Mouse (Mus musculus) CH12.LX (cell line): ENCODE data around the gene Pdha2. TPM values are rescaled to one million over a fixed set of nuclear protein-coding genes. Genes with fewer than 3 reads are reported as not detected.

Experiments used
- DNase-seq: peaks from one replicate; pipeline ENCODE4 v3.0.0-alpha.2; 2013; ENCODE audit errors: extremely low read depth
- H3K27ac ChIP-seq: 2 replicates; pipeline ENCODE4 v1.5.1; 2012; ENCODE audit warnings: low read depth, mild to moderate bottlenecking, control low read depth, moderate library complexity; ENCODE audit not compliant: insufficient read depth
- H3K27me3 ChIP-seq: replicated peaks from 2 replicates; pipeline ENCODE3; 2012; ENCODE audit warnings: inconsistent platforms
- H3K36me3 ChIP-seq, 2 experiments: replicated peaks in 1 of 2; 2 replicates each; pipeline versions ENCODE3 to v1.6.1; 2012; ENCODE audit warnings: inconsistent platforms in 1 of 2, low read length in 1 of 2, mild to moderate bottlenecking in 1 of 2, mixed read lengths in 1 of 2, moderate library complexity in 1 of 2; ENCODE audit not compliant: control insufficient read depth in 1 of 2, insufficient read depth in 1 of 2
- H3K4me1 ChIP-seq, 2 experiments: 2 replicates each; pipeline ENCODE4 v1.6.1; 2012; ENCODE audit warnings: inconsistent platforms in 1 of 2, moderate library complexity in 1 of 2; ENCODE audit not compliant: insufficient read depth in 2 of 2, control insufficient read depth in 1 of 2
- H3K4me2 ChIP-seq: 2 replicates; pipeline ENCODE4 v1.6.1; 2012; ENCODE audit warnings: low read depth, mild to moderate bottlenecking, control low read depth; ENCODE audit not compliant: poor library complexity, insufficient read depth, severe bottlenecking
- H3K4me3 ChIP-seq, 3 experiments: fragments of 150-350 bp in 1 of 3; sonication (generic) in 1 of 3; replicated peaks in 1 of 3; 2 replicates each; pipeline versions ENCODE3 to v1.5.1; 2011 to 2012; ENCODE audit warnings: low read depth in 2 of 3, low read length in 2 of 3, mild to moderate bottlenecking in 2 of 3, moderate library complexity in 2 of 3, control low read depth in 1 of 3, improper control_type of control experiment in 1 of 3, inconsistent platforms in 1 of 3, mixed read lengths in 1 of 3; ENCODE audit not compliant: poor library complexity in 1 of 3
- H3K79me2 ChIP-seq: replicated peaks from 2 replicates; pipeline ENCODE4 v1.6.1; 2012; ENCODE audit warnings: mild to moderate bottlenecking, moderate library complexity; ENCODE audit not compliant: control insufficient read depth, poor library complexity, insufficient read depth, severe bottlenecking; ENCODE audit errors: extremely low read depth
- H3K9ac ChIP-seq: 2 replicates; pipeline ENCODE4 v1.6.1; 2012; ENCODE audit warnings: low read depth, mild to moderate bottlenecking, control low read depth, moderate library complexity; ENCODE audit not compliant: insufficient read depth
- H3K9me3 ChIP-seq: replicated peaks from 2 replicates; pipeline ENCODE3; 2012; ENCODE audit warnings: low read length, inconsistent platforms, mixed read lengths
- BHLHE40 ChIP-seq: IDR thresholded peaks from 2 replicates; pipeline ENCODE4 v1.6.1; 2011; ENCODE audit warnings: mild to moderate bottlenecking, low read depth, low read length, improper control_type of control experiment
- CHD2 ChIP-seq: IDR thresholded peaks from 2 replicates; pipeline ENCODE4 v1.6.1; 2011; ENCODE audit warnings: low read length, improper control_type of control experiment
- CTCF ChIP-seq, 2 experiments: IDR thresholded peaks in 1 of 2; conservative IDR thresholded peaks in 1 of 2; 2 replicates each; pipeline ENCODE4 v1.5.1; 2011 to 2012; ENCODE audit warnings: low read depth in 2 of 2, low read length in 2 of 2, improper control_type of control experiment in 1 of 2, inconsistent platforms in 1 of 2, mild to moderate bottlenecking in 1 of 2, moderate library complexity in 1 of 2
- E2F4 ChIP-seq: IDR thresholded peaks from 2 replicates; pipeline ENCODE4 v1.6.1; 2011; ENCODE audit warnings: low read depth, low read length, improper control_type of control experiment; ENCODE audit not compliant: insufficient replicate concordance
- ELF1 ChIP-seq: IDR thresholded peaks from 2 replicates; pipeline ENCODE4 v1.6.1; 2014; ENCODE audit warnings: low read depth, mild to moderate bottlenecking, inconsistent platforms, low read length, improper control_type of control experiment
- EP300 ChIP-seq: IDR thresholded peaks from 2 replicates; pipeline ENCODE4 v1.6.1; 2011; ENCODE audit warnings: low read length, improper control_type of control experiment
- ETS1 ChIP-seq: conservative IDR thresholded peaks from 2 replicates; pipeline ENCODE4 v1.6.1; 2012; ENCODE audit warnings: low read depth, mild to moderate bottlenecking, inconsistent platforms, low read length, improper control_type of control experiment, moderate library complexity
- GABPA ChIP-seq: IDR thresholded peaks from 2 replicates; pipeline ENCODE4 v1.6.1; 2012; ENCODE audit warnings: low read depth, low read length, improper control_type of control experiment, inconsistent platforms; ENCODE audit not compliant: insufficient replicate concordance
- HCFC1 ChIP-seq: IDR thresholded peaks from 2 replicates; pipeline ENCODE4 v1.6.1; 2012; ENCODE audit warnings: low read depth, mild to moderate bottlenecking, inconsistent platforms, low read length, improper control_type of control experiment
- JUN ChIP-seq: IDR thresholded peaks from 2 replicates; pipeline ENCODE4 v1.6.1; 2011; ENCODE audit warnings: low read depth, mild to moderate bottlenecking, low read length, improper control_type of control experiment, moderate library complexity; ENCODE audit not compliant: insufficient read depth
- JUND ChIP-seq: conservative IDR thresholded peaks from 2 replicates; pipeline ENCODE4 v1.6.1; 2011; ENCODE audit warnings: low read depth, low read length, improper control_type of control experiment
- KAT2A ChIP-seq: IDR thresholded peaks from 2 replicates; pipeline ENCODE4 v1.6.1; 2012; ENCODE audit warnings: low read length, improper control_type of control experiment, inconsistent platforms; ENCODE audit not compliant: insufficient replicate concordance
- MAFK ChIP-seq: IDR thresholded peaks from 2 replicates; pipeline ENCODE4 v1.6.1; 2011; ENCODE audit warnings: low read length, improper control_type of control experiment; ENCODE audit not compliant: insufficient replicate concordance
- MAX ChIP-seq: IDR thresholded peaks from 2 replicates; pipeline ENCODE4 v1.6.1; 2011; ENCODE audit warnings: low read length, improper control_type of control experiment
- MAZ ChIP-seq: IDR thresholded peaks from 2 replicates; pipeline ENCODE4 v1.6.1; 2012; ENCODE audit warnings: low read depth, mild to moderate bottlenecking, inconsistent platforms, low read length, improper control_type of control experiment, moderate library complexity
- MEF2A ChIP-seq: IDR thresholded peaks from 2 replicates; pipeline ENCODE4 v1.6.1; 2014; ENCODE audit warnings: low read depth, mild to moderate bottlenecking, inconsistent platforms, low read length, improper control_type of control experiment, borderline replicate concordance
- MXI1 ChIP-seq: IDR thresholded peaks from 2 replicates; pipeline ENCODE4 v1.6.1; 2011; ENCODE audit warnings: mild to moderate bottlenecking, low read depth, low read length, improper control_type of control experiment
- MYC ChIP-seq: IDR thresholded peaks from 2 replicates; pipeline ENCODE4 v1.6.1; 2011; ENCODE audit warnings: low read depth, mild to moderate bottlenecking, improper control_type of control experiment, low read length
- NELFE ChIP-seq: IDR thresholded peaks from 2 replicates; pipeline ENCODE4 v1.6.1; 2011; ENCODE audit warnings: low read depth, low read length, improper control_type of control experiment
- PAX5 ChIP-seq: IDR thresholded peaks from 2 replicates; pipeline ENCODE4 v1.6.1; 2012; ENCODE audit warnings: low read length, inconsistent platforms, mixed read lengths
- POLR2A ChIP-seq: IDR thresholded peaks from 2 replicates; pipeline ENCODE4 v1.6.1; 2011; ENCODE audit warnings: low read depth, mild to moderate bottlenecking, improper control_type of control experiment, low read length
- RCOR1 ChIP-seq: conservative IDR thresholded peaks from 2 replicates; pipeline ENCODE4 v1.6.1; 2012; ENCODE audit warnings: low read depth, mild to moderate bottlenecking, inconsistent platforms, low read length, improper control_type of control experiment
- SIN3A ChIP-seq: IDR thresholded peaks from 2 replicates; pipeline ENCODE4 v1.6.1; 2012; ENCODE audit warnings: low read length, improper control_type of control experiment, inconsistent platforms
- SMC3 ChIP-seq: IDR thresholded peaks from 2 replicates; pipeline ENCODE4 v1.6.1; 2011; ENCODE audit warnings: low read depth, low read length, improper control_type of control experiment
- TBP ChIP-seq: conservative IDR thresholded peaks from 2 replicates; pipeline ENCODE4 v1.6.1; 2011; ENCODE audit warnings: low read depth, low read length, improper control_type of control experiment
- TCF12 ChIP-seq: IDR thresholded peaks from 2 replicates; pipeline ENCODE4 v1.6.1; 2014; ENCODE audit warnings: low read depth, mild to moderate bottlenecking, inconsistent platforms, low read length, improper control_type of control experiment
- USF1 ChIP-seq: IDR thresholded peaks from 2 replicates; pipeline ENCODE4 v1.6.1; 2014; ENCODE audit warnings: low read depth, mild to moderate bottlenecking, inconsistent platforms, low read length, improper control_type of control experiment
- ZC3H11A ChIP-seq: IDR thresholded peaks from 2 replicates; pipeline ENCODE4 v1.6.1; 2012; ENCODE audit warnings: low read depth, mild to moderate bottlenecking, inconsistent platforms, low read length, improper control_type of control experiment
- ZKSCAN1 ChIP-seq: IDR thresholded peaks from 2 replicates; pipeline ENCODE4 v1.6.1; 2012; ENCODE audit warnings: low read depth, inconsistent platforms, low read length, improper control_type of control experiment, borderline replicate concordance
- ZMIZ1 ChIP-seq: IDR thresholded peaks from 2 replicates; pipeline ENCODE4 v1.6.1; 2012; ENCODE audit warnings: low read depth, mild to moderate bottlenecking, inconsistent platforms, low read length, improper control_type of control experiment
- ZNF384 ChIP-seq: IDR thresholded peaks from 2 replicates; pipeline ENCODE4 v1.6.1; 2012; ENCODE audit warnings: low read depth, low read length, improper control_type of control experiment, inconsistent platforms
- dilution Hi-C: fragments of 300-500 bp; cut with MboI; formaldehyde crosslinking; loops from 2 replicates; pipeline ENCODE4 v1.14.3; 2020; ENCODE audit warnings: low sequenced_read_pairs; ENCODE audit not compliant: extremely low pct_unique_long_range_greater_than_20kb, extremely low pct_ligation_motif_present
- in situ Hi-C: fragments of 300-500 bp; cut with MboI; formaldehyde crosslinking; loops from 3 replicates; pipeline ENCODE4 v1.14.3; 2019; ENCODE audit warnings: low sequenced_read_pairs, low pct_ligation_motif_present, low pct_unique_long_range_greater_than_20kb, mixed read lengths
- polyA plus RNA-seq: library from polyadenylated mRNA; unstranded; fragments of >175 nt; gene quantifications from 2 replicates; pipeline ENCODE4 v1.2.1, GENCODE M21; 2012; ENCODE audit warnings: low read depth; ENCODE audit not compliant: insufficient read length
- total RNA-seq, 2 experiments: library from RNA; depleted of rRNA; stranded (reverse); fragments of 300-350 nt in 1 of 2; fragments of >200 nt in 1 of 2; gene quantifications; 2 replicates each; pipeline ENCODE4 v1.2.3; 2012 to 2014

Pdha2 gene
- total and polyA plus RNA-seq, 3 experiments: 0.04 TPM; not detected in 2

DNA sequence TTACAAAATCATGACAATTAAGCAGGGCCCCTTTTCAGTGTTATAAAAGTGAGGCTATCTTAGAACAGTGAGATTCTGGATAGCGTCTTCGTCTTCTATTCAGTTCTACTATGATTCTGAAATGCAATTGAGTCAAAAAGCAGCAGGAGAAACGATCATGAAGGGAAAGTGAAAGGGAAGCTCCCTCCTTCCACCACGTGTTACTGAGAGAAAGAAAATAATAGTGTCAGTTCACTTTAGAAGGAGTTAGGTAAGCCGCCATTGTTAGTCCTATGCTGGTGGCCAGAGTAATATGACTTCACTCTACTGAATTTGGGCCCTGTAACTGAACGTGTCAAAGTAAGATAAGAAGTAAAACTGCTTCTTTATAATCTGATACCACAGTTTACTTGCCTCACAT is 4.1 kb upstream of the Pdha2 start:
- in situ Hi-C loops (no loop called here), dilution Hi-C loops (no loop called here)
- no peaks in the 10 kb centered on the region for H3K27me3 ChIP-seq
- no peak overlapping the region for H3K9ac ChIP-seq
- no peak for DNase-seq
- no peaks in the 10 kb centered on the region for H3K79me2 ChIP-seq
- H3K4me1 ChIP-seq: peaks cover 0 to 14% of the 10 kb centered on the region in 2 experiments; a peak in 2 of 4 replicates
- no peaks in the 10 kb centered on the region for H3K36me3 ChIP-seq
- peaks cover 6% of the 10 kb centered on the region for H3K9me3 ChIP-seq
- peak overlapping the region; percentile 3; the same call in 1 of the 2 replicates for H3K4me2 ChIP-seq
- no peak overlapping the region for H3K4me3 ChIP-seq
- no peak overlapping the region for H3K27ac ChIP-seq
- TF ChIP-seq USF1 (no peak), POLR2A (no peak), MYC (peak; percentile 67), PAX5 (no peak), BHLHE40 (no peak), MEF2A (no peak), EP300 (no peak), HCFC1 (no peak), ETS1 (no peak), SMC3 (no peak), MAX (peak; percentile 81), ZNF384 (no peak), ZMIZ1 (no peak), MXI1 (0 out of 2 replicates have a peak, but pooled peaks have one; percentile 32), JUN (no peak), CTCF (conservative IDR thresholded peaks at IDR 0.05 in 1 of 2, IDR thresholded peaks at IDR 0.05 in 1 of 2; ENCODE audit: low read depth in 2 of 2, low read length in 2 of 2) (no peak), ZC3H11A (no peak)

DNA sequence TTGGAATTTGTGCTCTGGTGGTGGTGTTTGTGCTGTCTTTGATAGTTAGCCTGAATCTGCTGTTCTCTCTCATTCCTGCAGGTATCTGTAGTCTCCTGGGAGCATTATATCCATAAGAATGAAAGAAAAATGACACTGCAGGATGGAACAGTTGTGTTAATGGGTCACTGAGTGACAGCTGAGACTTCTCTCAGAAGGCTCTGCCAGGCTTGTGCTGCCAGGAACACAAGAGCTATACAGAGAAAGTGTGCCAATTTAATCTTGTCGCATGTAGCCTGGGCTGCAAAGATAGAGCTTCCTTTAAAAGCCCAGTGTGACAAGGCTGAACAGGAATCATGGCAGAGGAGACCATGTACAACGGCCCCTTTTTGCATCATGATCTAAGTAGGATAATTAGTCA is 2.6 kb upstream of the Pdha2 start:
- dilution Hi-C loops (no loop called here), in situ Hi-C loops (no loop called here)
- Histone ChIP-seq H3K4me3 (no peak overlapping the region), H3K4me2 (no peak overlapping the region), H3K27me3 (no peaks in the 10 kb centered on the region), H3K79me2 (no peaks in the 10 kb centered on the region), H3K9me3 (peaks cover 9% of the 10 kb centered on the region), H3K4me1 (peaks cover 0 to 14% of the 10 kb centered on the region in 2 experiments; a peak in 2 of 4 replicates), H3K36me3 (no peaks in the 10 kb centered on the region), H3K9ac (no peak overlapping the region), H3K27ac (no peak overlapping the region)
- no peak for DNase-seq
- TF ChIP-seq JUND (no peak), CHD2 (no peak), USF1 (no peak), MAZ (no peak), NELFE (no peak), E2F4 (no peak), KAT2A (no peak), MAX (no peak), PAX5 (no peak), TCF12 (no peak), SIN3A (no peak), TBP (no peak), GABPA (no peak), RCOR1 (no peak), ZKSCAN1 (no peak), ELF1 (no peak), ZNF384 (no peak), MAFK (no peak)
